Mouse (Mus musculus) forebrain, postnatal 0 days (tissue): ENCODE data around the gene Camk2n1. TPM values are rescaled to one million over a fixed set of nuclear protein-coding genes. Genes with fewer than 3 reads are reported as not detected.

Experiments
- ATAC-seq: fragments of 200-750 bp; cut with Nextera tagmentation; 2 replicates; pipeline ENCODE4 v1.8.0; 2017; ENCODE audit warnings: mild to moderate bottlenecking, moderate library complexity
- DNase-seq: peaks from one replicate; pipeline ENCODE4 v3.0.0-alpha.2; 2015
- H3K27ac ChIP-seq: fragments of 300-500 bp; sonication (generic); 2 replicates; pipeline ENCODE4 v1.5.1; 2014; ENCODE audit warnings: low read depth, mild to moderate bottlenecking, antibody characterized with exemption, low read length, moderate library complexity, mixed read lengths
- H3K27me3 ChIP-seq: fragments of 300-500 bp; sonication (generic); 2 replicates; pipeline ENCODE4 v1.6.1; 2014; ENCODE audit warnings: mild to moderate bottlenecking, low read length, mixed read lengths; ENCODE audit not compliant: insufficient read depth
- H3K36me3 ChIP-seq: fragments of 300-500 bp; sonication (generic); 2 replicates; pipeline ENCODE4 v1.6.1; 2014; ENCODE audit warnings: mild to moderate bottlenecking, moderate library complexity; ENCODE audit not compliant: insufficient read depth
- H3K4me1 ChIP-seq: fragments of 300-500 bp; sonication (generic); 2 replicates; pipeline ENCODE4 v1.6.1; 2014; ENCODE audit warnings: antibody characterized with exemption; ENCODE audit not compliant: insufficient read depth
- H3K4me2 ChIP-seq: fragments of 300-500 bp; sonication (generic); 2 replicates; pipeline ENCODE4 v1.6.1; 2014; ENCODE audit warnings: low read depth, mild to moderate bottlenecking, moderate library complexity
- H3K4me3 ChIP-seq: fragments of 300-500 bp; sonication (generic); 2 replicates; pipeline ENCODE4 v1.5.1; 2014; ENCODE audit warnings: low read depth, low read length, mixed read lengths
- H3K9ac ChIP-seq: fragments of 300-500 bp; sonication (generic); 2 replicates; pipeline ENCODE4 v1.6.1; 2014; ENCODE audit warnings: mild to moderate bottlenecking
- H3K9me3 ChIP-seq: fragments of 300-500 bp; sonication (generic); 2 replicates; pipeline ENCODE4 v1.6.1; 2016; ENCODE audit warnings: low read length
- CTCF ChIP-seq: sonication (generic); IDR thresholded peaks from 2 replicates; pipeline ENCODE4 v1.5.1; 2016; ENCODE audit warnings: antibody characterized with exemption, control low read depth, low read depth
- WGBS: fragments of 180-500 bp; shearing (Covaris S2); extraction: QIAGEN DNeasy Blood & Tissue Kit; methylation state at CpG from one replicate; pipeline ENCODE4 v1.1.7; 2014; 5-methylcytosine and 5-hydroxymethylcytosine counted together
- polyA plus RNA-seq: library from polyadenylated mRNA; unstranded; fragments of >200 nt; fragmentation: Nextera tagmentation; extraction: Ambion mirVana; gene quantifications from 2 replicates; pipeline ENCODE4 v1.2.1, GENCODE M21; 2015
- total RNA-seq: library from RNA; depleted of rRNA; stranded (reverse); fragments of >200 nt; gene quantifications from 2 replicates; pipeline ENCODE4 v1.2.3, GENCODE M21; 2014

Camk2n1 gene
- total and polyA plus RNA-seq, 2 experiments from 2014 or later, result 21.4 to 45.9 TPM

DNA sequence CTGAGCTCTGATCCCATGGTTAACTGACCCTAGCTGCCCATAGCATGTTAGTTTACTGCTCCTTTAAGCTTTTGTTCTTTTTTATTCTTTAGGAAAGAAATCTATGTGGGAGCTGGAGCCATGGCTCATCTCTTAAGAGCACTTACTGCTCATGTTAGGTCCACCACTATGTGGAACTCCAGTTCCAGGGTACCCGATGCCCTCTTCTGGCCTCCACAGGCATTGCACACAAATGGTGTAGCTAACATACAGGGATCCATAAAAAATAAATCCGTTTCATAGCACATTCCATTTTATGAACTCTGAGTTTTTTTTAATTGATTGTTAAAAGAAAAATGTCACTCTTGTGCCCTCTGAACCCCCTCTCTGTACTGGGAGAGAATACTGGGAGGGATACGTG is 24.3 kb upstream of the Camk2n1 start:
- no peaks in the 10 kb centered on the region for H3K36me3 ChIP-seq

DNA sequence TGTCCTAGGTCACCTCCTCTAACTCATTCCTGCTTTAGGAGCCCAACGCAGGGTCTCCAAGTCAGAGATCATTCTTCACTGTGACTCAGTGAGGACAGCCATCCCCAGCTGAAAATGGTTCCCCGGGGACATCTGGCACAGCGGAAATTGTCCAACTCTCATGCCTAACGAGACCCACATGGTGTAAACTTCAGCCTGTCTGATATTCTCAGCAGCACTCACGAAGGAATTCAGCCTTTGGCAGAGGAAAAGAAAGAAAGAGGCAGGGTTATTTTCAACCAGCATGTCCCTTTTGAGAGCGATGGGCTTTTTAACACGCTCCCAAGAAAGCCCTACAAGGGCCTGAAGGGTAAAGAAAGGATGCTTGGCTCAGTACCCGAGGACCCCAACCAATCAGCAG is 22.8 kb upstream of the Camk2n1 start:
- Histone ChIP-seq H3K4me1 (peaks cover 10% of the 10 kb centered on the region; the same call in 1 of the 2 replicates), H3K4me3 (no peak overlapping the region), H3K9me3 (no peaks in the 10 kb centered on the region), H3K36me3 (no peaks in the 10 kb centered on the region; the same call in 1 of the 2 replicates), H3K9ac (no peak overlapping the region), H3K4me2 (no peak overlapping the region), H3K27ac (no peak overlapping the region), H3K27me3 (no peaks in the 10 kb centered on the region)
- DNase-seq (no peak), ATAC-seq (no peak)
- 42% methylated on average over 8 of the region's 8 CpGs for WGBS
- TF ChIP-seq CTCF, result no peak

More for the DNA sequence above, 24.3 kb upstream of the Camk2n1 start:
- H3K9ac ChIP-seq, result no peak overlapping the region
- H3K27me3 ChIP-seq, result no peaks in the 10 kb centered on the region
- TF ChIP-seq CTCF, result peak; percentile 76
- ATAC-seq (no peak), DNase-seq (peak; percentile 64)
- no peaks in the 10 kb centered on the region for H3K9me3 ChIP-seq
- WGBS, result 40% methylated on average over 3 of the region's 3 CpGs
- no peak overlapping the region for H3K4me2 ChIP-seq
- no peak overlapping the region for H3K27ac ChIP-seq
- H3K4me3 ChIP-seq, result no peak overlapping the region
- no peaks in the 10 kb centered on the region for H3K4me1 ChIP-seq

DNA sequence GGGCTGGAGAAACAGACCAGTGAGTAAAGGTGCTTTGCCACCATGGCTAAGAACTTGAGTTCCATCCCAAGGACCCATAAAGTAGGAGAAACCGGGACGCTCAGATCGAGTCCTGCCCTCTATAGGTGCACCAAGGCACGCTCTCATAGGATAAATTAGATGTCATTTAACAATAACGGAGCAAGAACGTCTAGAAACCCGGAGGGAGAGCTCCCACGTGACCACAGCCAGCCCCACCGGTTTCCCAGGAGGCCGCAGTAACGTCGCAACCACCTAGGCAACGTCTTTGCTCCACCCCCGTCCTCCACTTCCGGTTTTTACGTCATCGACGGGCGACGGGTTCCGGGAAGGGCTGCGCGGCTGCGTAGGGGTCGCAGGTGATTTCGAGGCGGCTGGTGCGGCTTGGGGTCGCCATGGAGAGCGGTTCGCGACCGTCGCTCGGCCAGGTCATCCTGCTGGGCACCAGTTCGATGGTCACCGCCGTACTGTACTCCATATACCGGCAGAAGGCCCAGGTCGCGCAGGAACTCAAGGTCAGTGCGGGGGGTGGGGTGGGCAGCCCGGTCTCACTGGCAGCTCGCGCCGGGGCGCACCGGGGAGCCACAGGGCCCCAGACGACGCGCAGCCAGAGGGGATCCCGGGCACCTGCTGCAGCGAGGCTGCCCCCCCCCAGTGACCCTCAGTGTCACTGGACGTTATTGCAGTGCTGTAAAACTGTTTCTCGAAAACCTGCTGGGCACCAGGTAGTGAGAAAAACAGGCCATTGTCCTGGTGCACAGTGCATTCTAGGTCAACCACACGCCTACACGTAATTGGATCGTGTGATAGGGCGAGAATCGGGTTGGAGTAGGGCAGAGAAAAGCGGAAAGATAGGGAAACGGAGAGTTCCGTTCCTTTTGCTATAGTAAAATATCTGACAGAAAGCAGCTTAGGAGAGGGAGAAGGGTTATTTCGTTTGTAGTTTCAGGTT is 19.5 kb upstream of the Camk2n1 start, which contains the start of gene Mul1:
Gene Mul1, plus strand, starts transcription at position 325 of the 970 bp plus-strand sequence.
- no peaks in the 10 kb centered on the region for H3K27me3 ChIP-seq
- H3K9me3 ChIP-seq, result no peaks in the 10 kb centered on the region
- peak within 1 kb of the TSS; percentile 82 for H3K27ac ChIP-seq
- peak; percentile 97 for DNase-seq
- peak within 1 kb of the TSS; percentile 76 for H3K9ac ChIP-seq
- peaks cover 10% of the 10 kb centered on the region; the same call in 1 of the 2 replicates for H3K4me1 ChIP-seq
- WGBS, result 2% methylated on average over 64 of the region's 64 CpGs
- ATAC-seq, result peak; percentile 97
- TF ChIP-seq CTCF, result peak; percentile 45
- peak within 1 kb of the TSS; percentile 89 for H3K4me2 ChIP-seq
- peak within 1 kb of the TSS; percentile 92 for H3K4me3 ChIP-seq
- H3K36me3 ChIP-seq, result peaks cover 31% of the 10 kb centered on the region

DNA sequence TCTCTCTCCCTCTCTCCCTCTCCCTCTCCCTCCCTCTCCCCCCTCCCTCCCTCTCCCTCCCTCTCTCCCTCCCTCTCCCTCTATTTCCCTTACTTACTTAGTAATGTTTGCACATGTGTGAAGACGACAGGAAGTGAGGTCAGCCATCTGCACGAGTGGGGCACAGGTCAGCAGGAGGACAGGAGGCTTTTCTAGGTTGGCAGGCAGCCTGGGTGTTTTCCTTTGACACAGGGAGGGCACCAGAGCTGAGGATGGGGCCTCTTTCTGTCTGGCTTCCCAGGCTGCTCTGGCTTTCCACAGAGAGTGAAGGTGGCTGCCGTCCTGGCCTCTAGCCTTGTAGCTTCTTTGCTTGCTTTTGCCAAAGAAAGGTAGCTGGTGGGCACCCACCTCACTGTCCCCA is 14.1 kb upstream of the Camk2n1 start:
- DNase-seq (no peak), ATAC-seq (no peak)
- Histone ChIP-seq H3K27ac (no peak overlapping the region), H3K4me3 (no peak overlapping the region), H3K27me3 (no peaks in the 10 kb centered on the region), H3K4me1 (peaks cover 9% of the 10 kb centered on the region; the same call in 1 of the 2 replicates), H3K4me2 (no peak overlapping the region), H3K9me3 (no peaks in the 10 kb centered on the region), H3K36me3 (peaks cover 57% of the 10 kb centered on the region), H3K9ac (no peak overlapping the region)
- TF ChIP-seq CTCF, result no peak
- 84% methylated on average over 2 of the region's 3 CpGs for WGBS

DNA sequence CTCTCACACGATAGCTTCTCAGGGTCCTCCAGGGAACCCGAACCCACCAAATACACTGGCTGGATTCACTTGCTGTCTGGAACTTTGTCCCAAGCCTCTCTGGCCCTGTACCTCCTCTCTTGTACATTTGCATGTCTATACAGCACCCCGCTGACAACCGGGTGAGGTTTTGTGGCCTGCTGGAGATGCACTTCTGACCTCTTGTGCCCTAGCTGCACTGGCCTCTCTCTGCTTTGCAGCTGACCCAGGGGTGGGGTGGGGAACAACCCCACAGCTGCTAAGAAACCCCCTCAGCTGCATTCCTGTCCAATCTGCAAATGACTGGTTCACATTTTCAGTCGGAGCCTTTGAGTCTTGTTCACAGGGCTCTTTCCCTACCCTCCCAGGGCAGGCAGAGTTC is 9.2 kb upstream of the Camk2n1 start:
- no peak for TF ChIP-seq CTCF
- Histone ChIP-seq H3K9me3 (no peaks in the 10 kb centered on the region), H3K27me3 (no peaks in the 10 kb centered on the region), H3K4me2 (no peak overlapping the region), H3K9ac (no peak overlapping the region), H3K27ac (no peak overlapping the region), H3K4me3 (no peak overlapping the region), H3K36me3 (peaks cover 24% of the 10 kb centered on the region), H3K4me1 (peaks cover 11% of the 10 kb centered on the region; the same call in 1 of the 2 replicates)
- ATAC-seq, result no peak
- no peak for DNase-seq
- WGBS, result 14% methylated on average over 5 of the region's 5 CpGs

DNA sequence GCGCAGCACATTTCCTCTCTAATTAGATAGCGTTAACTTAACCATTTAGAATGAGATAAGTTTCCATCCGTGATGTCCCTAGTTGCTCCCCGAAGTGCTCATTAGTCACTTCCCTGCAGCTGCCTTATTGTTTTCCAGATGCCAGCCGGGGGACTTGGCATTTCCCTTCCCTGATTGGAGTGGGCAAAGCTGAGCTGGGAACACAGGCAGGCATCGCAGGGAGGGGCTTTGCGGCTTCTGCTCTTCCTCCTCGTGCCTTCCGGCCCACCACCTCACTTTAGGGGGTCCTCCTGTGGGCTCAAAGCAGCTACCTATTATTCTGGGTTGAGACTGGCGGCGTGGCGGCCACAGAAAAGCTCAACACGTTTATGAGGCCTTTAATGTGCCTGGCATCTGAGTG is 7.1 kb upstream of the Camk2n1 start:
- Histone ChIP-seq H3K36me3 (peaks cover 6% of the 10 kb centered on the region; the same call in 1 of the 2 replicates), H3K27ac (peak overlapping the region; percentile 60), H3K4me1 (peaks cover 11% of the 10 kb centered on the region; the same call in 1 of the 2 replicates), H3K9ac (peak overlapping the region; percentile 19; the same call in 1 of the 2 replicates), H3K4me2 (no peak overlapping the region), H3K9me3 (no peaks in the 10 kb centered on the region), H3K27me3 (no peaks in the 10 kb centered on the region), H3K4me3 (no peak overlapping the region)
- no peak for TF ChIP-seq CTCF
- peak; percentile 61 for DNase-seq
- peak; percentile 59 for ATAC-seq
- WGBS, result 11% methylated on average over 13 of the region's 13 CpGs

DNA sequence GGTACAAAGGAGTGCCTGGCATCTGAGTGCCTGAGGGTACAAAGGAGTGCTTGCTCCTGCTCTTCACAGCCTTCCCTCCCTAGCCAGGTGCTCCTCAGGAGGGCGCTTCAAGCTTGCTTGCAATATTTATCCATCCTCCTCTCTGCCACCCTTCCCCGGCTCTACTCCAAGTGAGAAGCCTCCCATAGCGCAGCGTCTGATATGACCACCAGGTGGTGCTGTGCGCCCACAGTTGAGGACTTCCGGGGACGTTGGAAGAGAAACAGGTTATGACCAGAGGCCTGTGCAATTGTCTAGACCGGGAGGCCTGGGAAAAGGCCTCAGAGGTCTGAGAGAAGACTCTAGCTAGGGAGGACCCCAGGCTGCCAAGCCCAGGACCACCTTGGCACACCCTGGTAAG is 6.7 kb upstream of the Camk2n1 start:
- H3K36me3 ChIP-seq, result 0 out of 2 replicates have a peak, but pooled peaks cover 2% of the 10 kb centered on the region
- no peak overlapping the region for H3K4me3 ChIP-seq
- under 1% methylated on average over 8 of the region's 8 CpGs for WGBS
- TF ChIP-seq CTCF, result peak; percentile 100
- no peaks in the 10 kb centered on the region for H3K27me3 ChIP-seq
- peak; percentile 98 for DNase-seq
- H3K9me3 ChIP-seq, result no peaks in the 10 kb centered on the region
- H3K4me1 ChIP-seq, result peaks cover 11% of the 10 kb centered on the region; the same call in 1 of the 2 replicates
- H3K9ac ChIP-seq, result peak overlapping the region; percentile 19; the same call in 1 of the 2 replicates
- peak; percentile 90 for ATAC-seq
- H3K27ac ChIP-seq, result peak overlapping the region; percentile 60
- H3K4me2 ChIP-seq, result peak overlapping the region; percentile 32
